Mouse (Mus musculus): Measurements from ENCODE around the gene Muc5b. TPM values are rescaled to one million over a fixed set of nuclear protein-coding genes. Genes with fewer than 3 reads are reported as not detected.

The Muc5b gene
- total and polyA plus RNA-seq, 3 experiments = 0.01 TPM; not detected in 2

DNA sequence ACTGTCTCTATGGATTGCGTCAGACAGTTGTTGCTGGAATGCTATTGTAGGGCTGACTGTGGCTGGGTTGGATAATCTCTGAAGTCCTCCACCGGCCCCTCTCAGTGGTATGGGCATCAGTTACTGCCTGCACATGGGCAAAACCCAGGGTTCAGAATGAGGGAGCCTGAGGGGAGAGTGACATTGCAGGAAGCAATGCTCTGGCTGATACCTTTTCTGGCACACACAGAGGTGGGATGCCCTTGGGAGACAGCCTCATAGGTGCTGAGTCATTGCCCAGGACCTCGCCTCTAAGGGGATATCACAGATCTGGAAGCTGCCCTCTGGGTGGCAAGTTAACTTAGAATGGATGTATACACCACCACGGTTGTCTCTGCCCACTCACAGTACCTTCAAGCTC, 25.5 kb upstream of the Muc5b start:
- TF ChIP-seq GABPA (IDR thresholded peaks at IDR 0.05; ENCODE audit: low read depth, low read length) = no peak
- no peaks in the 10 kb centered on the region for H3K9me3 ChIP-seq (replicated peaks; ENCODE audit: insufficient read depth, low read length)
- no peaks in the 10 kb centered on the region for H3K79me2 ChIP-seq (ENCODE audit: control insufficient read depth, insufficient read depth, low read length, poor library complexity)
- no peak overlapping the region for H3K27ac ChIP-seq (ENCODE audit: control insufficient read depth, low read depth, low read length)
- H3K27me3 ChIP-seq (ENCODE audit: control insufficient read depth in 1 of 2, insufficient read depth in 2 of 2, low read length in 2 of 2) = no peaks in the 10 kb centered on the region; a peak in 2 of 4 replicates
- H3K36me3 ChIP-seq (ENCODE audit: control insufficient read depth in 1 of 2, insufficient read depth in 2 of 2, low read length in 2 of 2) = no peaks in the 10 kb centered on the region
- H3K9ac ChIP-seq (ENCODE audit: control insufficient read depth, low read depth, low read length, poor library complexity, severe bottlenecking) = no peak overlapping the region
- H3K4me1 ChIP-seq (ENCODE audit: control insufficient read depth in 1 of 2, insufficient read depth in 2 of 2, low read length in 2 of 2) = no peaks in the 10 kb centered on the region
- no peak for DNase-seq (ENCODE audit: low read depth, low spot score)
- H3K4me3 ChIP-seq (ENCODE audit: control insufficient read depth in 1 of 2, insufficient read depth in 1 of 2, low read depth in 2 of 2, low read length in 2 of 2) = no peak overlapping the region

DNA sequence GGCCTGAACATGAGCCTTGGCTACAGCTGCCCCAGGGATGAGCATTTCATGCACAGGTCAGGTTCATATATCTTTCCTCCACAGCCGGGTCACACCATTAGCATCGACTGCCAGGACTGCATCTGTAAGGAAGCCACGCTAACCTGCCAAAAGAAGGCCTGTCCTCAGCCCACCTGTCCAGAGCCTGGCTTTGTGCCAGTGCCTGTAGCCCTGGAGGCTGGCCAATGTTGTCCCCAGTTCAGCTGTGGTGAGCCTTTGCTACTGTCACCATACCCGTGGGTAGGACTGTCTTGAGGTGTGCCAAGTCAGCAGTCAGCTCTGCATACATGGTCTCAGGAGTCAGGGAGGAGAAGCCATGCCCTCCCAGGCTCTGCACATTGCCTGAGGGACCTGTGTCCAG, 23.5 kb upstream of the Muc5b start:
- H3K27ac ChIP-seq (ENCODE audit: control insufficient read depth, low read depth, low read length) = no peak overlapping the region
- no peaks in the 10 kb centered on the region for H3K4me1 ChIP-seq (ENCODE audit: control insufficient read depth in 1 of 2, insufficient read depth in 2 of 2, low read length in 2 of 2)
- H3K36me3 ChIP-seq (ENCODE audit: control insufficient read depth in 1 of 2, insufficient read depth in 2 of 2, low read length in 2 of 2) = no peaks in the 10 kb centered on the region
- H3K4me3 ChIP-seq (ENCODE audit: control insufficient read depth in 1 of 2, insufficient read depth in 1 of 2, low read depth in 2 of 2, low read length in 2 of 2) = no peak overlapping the region
- H3K9ac ChIP-seq (ENCODE audit: control insufficient read depth, low read depth, low read length, poor library complexity, severe bottlenecking) = no peak overlapping the region
- no peaks in the 10 kb centered on the region; a peak in 2 of 4 replicates for H3K27me3 ChIP-seq (ENCODE audit: control insufficient read depth in 1 of 2, insufficient read depth in 2 of 2, low read length in 2 of 2)
- no peak for DNase-seq (ENCODE audit: low read depth, low spot score)
- H3K79me2 ChIP-seq (ENCODE audit: control insufficient read depth, insufficient read depth, low read length, poor library complexity) = no peaks in the 10 kb centered on the region
- no peak for TF ChIP-seq MAFK (IDR thresholded peaks at IDR 0.05; ENCODE audit: borderline replicate concordance, low read depth, low read length)
- no peak for TF ChIP-seq USF1 (IDR thresholded peaks at IDR 0.05; ENCODE audit: low read depth, low read length)
- no peak for TF ChIP-seq KAT2A (conservative IDR thresholded peaks at IDR 0.05; ENCODE audit: low read depth, low read length)
- TF ChIP-seq MXI1 (IDR thresholded peaks at IDR 0.05; ENCODE audit: low read depth, low read length) = no peak
- no peak for TF ChIP-seq GABPA (IDR thresholded peaks at IDR 0.05; ENCODE audit: low read depth, low read length)
- no peaks in the 10 kb centered on the region for H3K9me3 ChIP-seq (replicated peaks; ENCODE audit: insufficient read depth, low read length)

DNA sequence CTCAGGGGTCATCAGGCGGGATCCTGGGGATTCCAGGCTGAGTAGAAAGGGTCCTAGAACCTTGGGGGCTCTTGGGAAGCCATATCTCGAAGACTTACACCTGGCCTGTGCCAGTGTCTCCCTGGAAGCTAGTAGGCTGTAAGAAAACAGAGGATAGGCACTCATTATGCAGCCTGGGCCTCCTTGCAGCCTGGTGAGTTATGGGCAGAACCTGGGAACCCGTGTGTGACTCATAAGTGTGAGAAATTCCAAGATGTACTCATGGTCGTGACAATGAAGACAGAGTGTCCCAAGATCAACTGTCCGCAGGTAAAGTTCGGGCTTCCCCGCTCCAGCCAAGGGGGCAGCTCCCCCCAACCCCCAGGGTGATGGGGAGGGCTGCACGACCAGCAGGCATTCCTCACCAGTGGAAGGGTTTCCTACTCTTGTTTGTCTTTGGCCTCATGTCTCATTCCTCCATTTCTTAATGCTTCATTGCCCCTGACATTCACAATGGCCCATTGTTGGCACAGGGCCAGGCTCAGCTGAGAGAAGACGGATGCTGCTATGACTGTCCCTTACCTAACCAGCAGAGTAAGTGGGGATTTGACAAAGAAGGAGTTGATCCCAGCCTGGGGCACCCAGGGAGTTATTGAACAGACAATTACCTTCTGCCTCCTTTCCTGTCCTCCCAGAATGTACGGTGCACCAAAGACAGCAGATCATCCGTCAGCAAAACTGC, 21.4 kb upstream of the Muc5b start:
- Histone ChIP-seq H3K9me3 (replicated peaks; ENCODE audit: insufficient read depth, low read length) (no peaks in the 10 kb centered on the region), H3K27me3 (ENCODE audit: control insufficient read depth in 1 of 2, insufficient read depth in 2 of 2, low read length in 2 of 2) (no peaks in the 10 kb centered on the region; a peak in 2 of 4 replicates), H3K9ac (ENCODE audit: control insufficient read depth, low read depth, low read length, poor library complexity, severe bottlenecking) (no peak overlapping the region), H3K4me1 (ENCODE audit: control insufficient read depth in 1 of 2, insufficient read depth in 2 of 2, low read length in 2 of 2) (no peaks in the 10 kb centered on the region), H3K27ac (ENCODE audit: control insufficient read depth, low read depth, low read length) (no peak overlapping the region), H3K36me3 (ENCODE audit: control insufficient read depth in 1 of 2, insufficient read depth in 2 of 2, low read length in 2 of 2) (no peaks in the 10 kb centered on the region), H3K79me2 (ENCODE audit: control insufficient read depth, insufficient read depth, low read length, poor library complexity) (no peaks in the 10 kb centered on the region), H3K4me3 (ENCODE audit: control insufficient read depth in 1 of 2, insufficient read depth in 1 of 2, low read depth in 2 of 2, low read length in 2 of 2) (no peak overlapping the region)
- TF ChIP-seq MAZ (IDR thresholded peaks at IDR 0.05; ENCODE audit: low read depth, low read length) (no peak), KAT2A (conservative IDR thresholded peaks at IDR 0.05; ENCODE audit: low read depth, low read length) (no peak), BHLHE40 (IDR thresholded peaks at IDR 0.05; ENCODE audit: borderline replicate concordance, low read depth, low read length) (no peak), NELFE (IDR thresholded peaks at IDR 0.05; ENCODE audit: low read depth, low read length) (no peak), USF1 (IDR thresholded peaks at IDR 0.05; ENCODE audit: low read depth, low read length) (no peak), USF2 (IDR thresholded peaks at IDR 0.05; ENCODE audit: borderline replicate concordance in 1 of 2, insufficient read depth in 1 of 2, low read depth in 1 of 2, low read length in 2 of 2) (no peak), HCFC1 (IDR thresholded peaks at IDR 0.05; ENCODE audit: low read depth, low read length) (no peak), CHD1 (IDR thresholded peaks at IDR 0.05; ENCODE audit: low read depth, low read length) (no peak), NRF1 (IDR thresholded peaks at IDR 0.05; ENCODE audit: insufficient read depth, low read depth, low read length, poor library complexity, severe bottlenecking) (no peak), TCF12 (IDR thresholded peaks at IDR 0.05; ENCODE audit: low read depth, low read length) (no peak)
- no peak for DNase-seq (ENCODE audit: low read depth, low spot score)
